Mouse (Mus musculus): ENCODE measurements around the gene Slc5a2. TPM values are rescaled to one million over a fixed set of nuclear protein-coding genes. Genes with fewer than 3 reads are reported as not detected.

Slc5a2 gene
- polyA plus RNA-seq, 1 experiment, result 2.0 TPM

DNA sequence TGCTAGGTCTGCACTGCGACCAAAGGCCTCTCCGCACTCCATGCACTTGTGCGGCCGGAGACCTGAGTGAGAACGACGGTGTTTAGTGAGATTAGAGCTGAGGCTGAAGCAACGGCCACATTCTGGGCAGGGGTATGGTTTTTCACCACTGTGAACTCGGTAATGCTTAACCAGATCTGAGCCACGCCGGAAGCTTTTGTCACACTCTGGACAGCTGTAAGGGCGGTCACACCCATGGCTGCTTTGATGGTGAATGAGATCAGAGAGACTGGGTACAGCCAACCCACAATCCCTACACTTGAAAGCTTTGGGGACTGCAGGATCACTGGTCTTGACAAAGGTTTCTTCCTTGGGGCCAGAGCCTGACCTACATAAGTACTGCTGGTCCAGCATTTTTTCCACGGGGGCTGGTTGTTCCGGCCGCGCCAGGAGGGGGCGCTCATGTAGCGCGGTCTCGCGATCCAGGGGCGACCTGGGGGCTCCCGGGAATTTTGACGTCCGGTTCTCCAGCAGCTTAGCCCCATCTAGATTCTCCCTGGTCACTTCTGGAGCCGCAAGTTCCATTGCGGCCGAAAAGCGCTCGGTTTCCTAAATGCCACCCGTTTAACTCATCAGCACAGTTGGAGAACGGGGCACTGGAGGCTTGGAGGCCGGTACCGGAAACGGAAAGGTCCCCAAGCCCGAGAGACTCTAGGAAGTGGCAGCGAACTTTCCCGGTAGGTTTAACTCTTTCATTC lies 28.4 kb upstream of the Slc5a2 start, which contains the start of gene Armc5:
Armc5 (plus strand) TSS at position 487 of the 737 bp plus-strand sequence.
- Histone ChIP-seq H3K27me3 (ENCODE audit: control insufficient read depth, insufficient read depth, low read length) (no peaks in the 10 kb centered on the region), H3K4me1 (ENCODE audit: control insufficient read depth, insufficient read depth, low read length) (peaks cover 4% of the 10 kb centered on the region), H3K27ac (ENCODE audit: control insufficient read depth, insufficient read depth, low read depth, low read length) (peak within 1 kb of the TSS; percentile 97), H3K4me3 (ENCODE audit: control insufficient read depth, low read depth, low read length) (peak within 1 kb of the TSS; percentile 86), H3K36me3 (ENCODE audit: control insufficient read depth, insufficient read depth, low read length) (no peaks in the 10 kb centered on the region)
- TF ChIP-seq POLR2A (IDR thresholded peaks at IDR 0.05; ENCODE audit: control insufficient read depth, low read depth, low read length), result no peak; the same call in 1 of the 2 replicates
- peak; percentile 64 for TF ChIP-seq CTCF (IDR thresholded peaks at IDR 0.05; ENCODE audit: control insufficient read depth, insufficient read depth, insufficient replicate concordance, low read depth, low read length)

DNA sequence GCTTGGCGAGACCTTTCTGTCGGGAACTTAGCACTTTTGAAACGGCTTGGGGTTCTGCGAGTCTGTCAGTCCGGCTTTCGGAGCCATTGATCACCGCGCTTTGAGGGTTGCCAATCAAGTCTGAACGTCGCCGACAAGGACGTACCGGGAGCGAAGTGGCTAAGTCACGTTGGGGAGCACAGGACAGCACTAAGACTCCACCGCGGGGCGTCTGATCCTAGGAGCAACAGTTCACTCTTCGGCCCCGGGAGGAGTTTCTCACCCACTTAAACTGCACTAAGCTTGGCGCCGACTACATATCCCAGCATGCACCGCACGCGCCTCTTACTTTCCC lies 27.9 kb upstream of the Slc5a2 start:
- H3K4me1 ChIP-seq (ENCODE audit: control insufficient read depth, insufficient read depth, low read length), result peaks cover 4% of the 10 kb centered on the region
- H3K4me3 ChIP-seq (ENCODE audit: control insufficient read depth, low read depth, low read length), result peak overlapping the region; percentile 86
- TF ChIP-seq POLR2A (IDR thresholded peaks at IDR 0.05; ENCODE audit: control insufficient read depth, low read depth, low read length) (no peak), CTCF (IDR thresholded peaks at IDR 0.05; ENCODE audit: control insufficient read depth, insufficient read depth, insufficient replicate concordance, low read depth, low read length) (no peak)
- H3K27me3 ChIP-seq (ENCODE audit: control insufficient read depth, insufficient read depth, low read length), result no peaks in the 10 kb centered on the region
- no peaks in the 10 kb centered on the region for H3K36me3 ChIP-seq (ENCODE audit: control insufficient read depth, insufficient read depth, low read length)
- H3K27ac ChIP-seq (ENCODE audit: control insufficient read depth, insufficient read depth, low read depth, low read length), result peak overlapping the region; percentile 97

DNA sequence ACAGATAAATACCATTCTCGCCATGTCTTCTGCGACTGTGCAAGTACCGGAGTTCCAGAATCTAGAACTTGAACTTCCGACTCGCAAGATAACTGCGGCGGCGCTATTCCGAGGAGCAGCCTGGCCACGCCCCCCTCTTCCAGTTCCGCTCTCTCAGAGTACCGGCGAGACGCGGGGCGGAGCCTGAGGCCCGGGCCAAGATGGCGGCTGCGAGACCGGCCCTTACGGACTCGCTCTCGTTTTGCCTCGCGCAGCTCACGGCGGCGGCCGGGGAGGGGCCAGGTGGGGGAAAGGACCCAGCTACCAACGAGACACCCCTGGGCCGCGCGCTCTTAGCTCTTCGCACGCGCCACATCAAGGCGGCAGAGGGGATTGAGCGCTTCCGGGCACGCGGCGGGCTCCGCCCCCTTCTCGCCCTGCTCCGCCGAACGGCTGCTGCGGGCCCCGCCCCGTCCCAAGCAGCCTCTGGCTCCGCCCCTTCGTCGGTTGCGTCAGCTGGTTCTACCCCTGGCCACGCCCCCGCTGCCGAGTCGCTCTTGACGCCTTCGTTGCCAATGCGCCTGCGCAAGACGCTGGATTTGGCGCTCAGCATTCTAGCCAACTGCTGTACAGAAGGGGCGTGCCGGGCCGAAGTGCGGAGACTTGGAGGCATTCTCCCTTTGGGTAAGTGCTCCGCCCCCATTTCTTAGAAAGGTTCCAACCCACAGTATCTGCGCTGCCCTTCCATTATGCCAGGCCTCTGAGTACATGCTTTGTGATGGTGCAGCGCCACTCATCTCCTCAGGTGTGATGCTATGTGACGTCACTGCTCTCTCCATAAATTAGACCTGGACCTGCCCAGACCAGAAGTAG lies 27.3 kb upstream of the Slc5a2 start, which contains the start of gene 9130023H24Rik:
9130023H24Rik (minus strand) TSS at position 105 of the 852 bp plus-strand sequence.
- H3K27me3 ChIP-seq (ENCODE audit: control insufficient read depth, insufficient read depth, low read length), result no peaks in the 10 kb centered on the region
- no peaks in the 10 kb centered on the region for H3K36me3 ChIP-seq (ENCODE audit: control insufficient read depth, insufficient read depth, low read length)
- H3K27ac ChIP-seq (ENCODE audit: control insufficient read depth, insufficient read depth, low read depth, low read length), result peak within 1 kb of the TSS; percentile 97
- H3K4me1 ChIP-seq (ENCODE audit: control insufficient read depth, insufficient read depth, low read length), result peaks cover 4% of the 10 kb centered on the region
- peak within 1 kb of the TSS; percentile 86 for H3K4me3 ChIP-seq (ENCODE audit: control insufficient read depth, low read depth, low read length)
- no peak for TF ChIP-seq CTCF (IDR thresholded peaks at IDR 0.05; ENCODE audit: control insufficient read depth, insufficient read depth, insufficient replicate concordance, low read depth, low read length)
- peak; percentile 66 for TF ChIP-seq POLR2A (IDR thresholded peaks at IDR 0.05; ENCODE audit: control insufficient read depth, low read depth, low read length)

DNA sequence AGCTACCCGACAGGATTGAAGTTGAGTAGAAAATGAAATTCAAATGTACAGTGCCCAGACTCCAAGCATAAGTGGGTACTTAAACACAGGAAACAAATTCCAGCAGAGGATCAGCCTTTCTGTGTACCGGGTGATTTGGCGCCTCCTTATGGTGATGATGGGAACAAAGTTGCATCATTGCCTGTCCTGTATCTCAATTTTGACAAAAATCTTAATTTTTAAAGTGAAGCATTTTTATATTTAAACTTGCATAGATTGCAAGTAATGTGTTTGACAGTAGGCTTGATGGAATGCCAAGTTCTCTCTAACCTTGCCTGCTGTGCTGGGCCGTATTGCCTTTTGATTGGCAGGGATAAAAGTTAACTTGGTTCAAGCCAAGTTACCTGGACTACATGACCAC lies 26.5 kb upstream of the Slc5a2 start:
- Histone ChIP-seq H3K27ac (ENCODE audit: control insufficient read depth, insufficient read depth, low read depth, low read length) (no peak overlapping the region), H3K4me3 (ENCODE audit: control insufficient read depth, low read depth, low read length) (peak overlapping the region; percentile 50; the same call in 1 of the 2 replicates), H3K36me3 (ENCODE audit: control insufficient read depth, insufficient read depth, low read length) (no peaks in the 10 kb centered on the region), H3K27me3 (ENCODE audit: control insufficient read depth, insufficient read depth, low read length) (no peaks in the 10 kb centered on the region), H3K4me1 (ENCODE audit: control insufficient read depth, insufficient read depth, low read length) (peaks cover 4% of the 10 kb centered on the region)
- TF ChIP-seq POLR2A (IDR thresholded peaks at IDR 0.05; ENCODE audit: control insufficient read depth, low read depth, low read length) (no peak), CTCF (IDR thresholded peaks at IDR 0.05; ENCODE audit: control insufficient read depth, insufficient read depth, insufficient replicate concordance, low read depth, low read length) (no peak)

DNA sequence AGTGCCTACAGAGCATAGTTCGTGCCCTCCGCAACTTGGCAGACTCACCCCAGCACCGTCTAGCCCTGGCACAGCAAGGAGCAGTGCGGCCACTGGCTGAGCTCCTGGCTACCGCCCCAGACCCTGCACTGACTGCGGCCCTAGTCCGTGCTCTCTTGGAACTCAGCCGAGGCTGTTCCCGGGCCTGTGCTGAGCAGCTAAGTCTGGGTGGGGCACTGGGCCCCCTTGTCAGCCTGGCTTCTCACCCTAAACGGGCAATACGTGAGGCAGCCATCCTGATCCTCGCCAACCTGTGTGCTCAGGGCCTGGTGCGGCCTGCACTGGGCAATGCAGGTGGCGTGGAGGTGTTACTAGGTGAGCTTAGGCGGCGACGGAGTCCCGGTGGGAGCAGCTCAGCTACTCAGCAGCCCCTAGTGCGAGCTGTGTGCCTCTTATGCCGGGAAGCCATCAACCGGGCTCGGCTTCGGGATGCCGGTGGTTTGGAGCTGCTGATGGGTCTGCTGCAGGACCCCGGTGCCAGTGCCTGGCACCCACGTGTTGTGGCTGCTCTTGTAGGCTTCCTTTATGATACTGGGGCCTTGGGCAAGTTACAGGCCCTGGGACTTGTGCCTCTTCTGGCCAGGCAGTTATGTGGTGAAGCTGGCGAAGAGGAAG lies 25.2 kb upstream of the Slc5a2 start:
- TF ChIP-seq POLR2A (IDR thresholded peaks at IDR 0.05; ENCODE audit: control insufficient read depth, low read depth, low read length), result no peak
- H3K4me3 ChIP-seq (ENCODE audit: control insufficient read depth, low read depth, low read length), result peak overlapping the region; percentile 55
- no peaks in the 10 kb centered on the region for H3K36me3 ChIP-seq (ENCODE audit: control insufficient read depth, insufficient read depth, low read length)
- H3K27me3 ChIP-seq (ENCODE audit: control insufficient read depth, insufficient read depth, low read length), result no peaks in the 10 kb centered on the region
- H3K4me1 ChIP-seq (ENCODE audit: control insufficient read depth, insufficient read depth, low read length), result peaks cover 4% of the 10 kb centered on the region
- H3K27ac ChIP-seq (ENCODE audit: control insufficient read depth, insufficient read depth, low read depth, low read length), result no peak overlapping the region

DNA sequence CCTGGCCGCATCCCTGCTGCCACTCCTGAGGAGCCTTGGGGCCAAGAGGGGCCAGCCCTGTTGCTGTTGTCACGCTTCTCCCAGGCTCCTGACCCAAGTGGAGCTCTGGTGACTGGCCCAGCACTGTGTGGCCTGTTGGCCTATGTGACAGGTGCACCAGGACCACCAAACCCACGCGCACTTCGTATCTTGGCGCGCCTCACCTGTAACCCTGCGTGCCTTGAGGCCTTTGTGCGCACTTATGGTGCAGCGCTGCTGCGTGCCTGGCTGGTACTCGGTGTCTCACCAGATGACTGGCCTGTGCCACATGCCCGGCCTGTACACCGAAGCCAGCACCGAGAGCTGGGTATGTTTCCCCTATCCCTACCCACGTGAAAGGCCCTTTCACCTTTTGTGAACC lies 23.1 kb upstream of the Slc5a2 start:
- no peak overlapping the region for H3K27ac ChIP-seq (ENCODE audit: control insufficient read depth, insufficient read depth, low read depth, low read length)
- no peak for TF ChIP-seq POLR2A (IDR thresholded peaks at IDR 0.05; ENCODE audit: control insufficient read depth, low read depth, low read length)
- TF ChIP-seq CTCF (IDR thresholded peaks at IDR 0.05; ENCODE audit: control insufficient read depth, insufficient read depth, insufficient replicate concordance, low read depth, low read length), result no peak
- no peak overlapping the region for H3K4me3 ChIP-seq (ENCODE audit: control insufficient read depth, low read depth, low read length)
- H3K36me3 ChIP-seq (ENCODE audit: control insufficient read depth, insufficient read depth, low read length), result no peaks in the 10 kb centered on the region
- no peaks in the 10 kb centered on the region; the same call in none of the 2 replicates for H3K4me1 ChIP-seq (ENCODE audit: control insufficient read depth, insufficient read depth, low read length)
- H3K27me3 ChIP-seq (ENCODE audit: control insufficient read depth, insufficient read depth, low read length), result no peaks in the 10 kb centered on the region

DNA sequence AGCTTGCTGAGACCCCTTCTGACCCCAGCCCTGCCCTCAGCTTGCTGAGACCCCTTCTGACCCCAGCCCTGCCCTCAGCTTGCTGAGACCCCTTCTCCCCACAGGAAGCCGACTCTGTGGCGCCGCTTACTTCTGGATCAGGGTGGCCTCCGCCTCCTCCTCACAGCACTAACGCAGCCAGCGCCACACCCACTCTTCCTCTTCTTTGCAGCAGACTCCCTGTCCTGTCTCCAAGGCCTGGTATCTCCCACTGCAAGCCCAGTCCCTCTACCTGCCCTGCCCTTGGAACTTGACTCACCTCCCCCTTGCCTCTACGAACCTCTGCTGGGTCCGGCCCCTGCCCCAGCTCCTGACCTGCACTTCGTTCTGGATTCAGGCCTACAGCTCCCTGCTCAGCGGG lies 21.5 kb upstream of the Slc5a2 start:
- no peak overlapping the region for H3K27ac ChIP-seq (ENCODE audit: control insufficient read depth, insufficient read depth, low read depth, low read length)
- H3K4me1 ChIP-seq (ENCODE audit: control insufficient read depth, insufficient read depth, low read length), result no peaks in the 10 kb centered on the region; the same call in none of the 2 replicates
- TF ChIP-seq CTCF (IDR thresholded peaks at IDR 0.05; ENCODE audit: control insufficient read depth, insufficient read depth, insufficient replicate concordance, low read depth, low read length), result no peak
- TF ChIP-seq POLR2A (IDR thresholded peaks at IDR 0.05; ENCODE audit: control insufficient read depth, low read depth, low read length), result no peak
- no peaks in the 10 kb centered on the region for H3K36me3 ChIP-seq (ENCODE audit: control insufficient read depth, insufficient read depth, low read length)
- no peaks in the 10 kb centered on the region for H3K27me3 ChIP-seq (ENCODE audit: control insufficient read depth, insufficient read depth, low read length)
- H3K4me3 ChIP-seq (ENCODE audit: control insufficient read depth, low read depth, low read length), result no peak overlapping the region
